Mouse (Mus musculus) myocyte (in vitro differentiated cells): ENCODE measurements around the gene Man2a2.

Experiments used
- E2F4 ChIP-seq: IDR thresholded peaks from one replicate; pipeline ENCODE4 v1.6.1; 2011; ENCODE audit warnings: mild to moderate bottlenecking, control low read depth, moderate library complexity; ENCODE audit not compliant: insufficient read depth
- MYOG ChIP-seq, 3 experiments: IDR thresholded peaks; one replicate each; pipeline ENCODE4 v1.6.1; 2011; ENCODE audit warnings: control low read depth in 2 of 3, low read depth in 2 of 3, mild to moderate bottlenecking in 2 of 3; ENCODE audit not compliant: insufficient read length in 2 of 3, control insufficient read depth in 1 of 3, insufficient read depth in 1 of 3
- POLR2A ChIP-seq: IDR thresholded peaks from one replicate; pipeline ENCODE4 v1.6.1; 2011; ENCODE audit warnings: low read depth, mild to moderate bottlenecking, control low read depth, moderate library complexity; ENCODE audit not compliant: insufficient read length
- TCF12 ChIP-seq: IDR thresholded peaks from one replicate; pipeline ENCODE4 v1.6.1; 2011; ENCODE audit warnings: mild to moderate bottlenecking, control low read depth; ENCODE audit not compliant: poor library complexity, insufficient read depth, severe bottlenecking
- USF1 ChIP-seq: IDR thresholded peaks from one replicate; pipeline ENCODE4 v1.6.1; 2011; ENCODE audit warnings: low read depth, mild to moderate bottlenecking, control low read depth, moderate library complexity

GRCm38 (mm10) chr7:80398654-80399444 lies 27.7 kb upstream of the Man2a2 start:
- TF ChIP-seq POLR2A (no peak), MYOG (IDR thresholded peaks at IDR 0.05; ENCODE audit: control insufficient read depth in 1 of 3, insufficient read depth in 1 of 3, insufficient read length in 2 of 3, low read depth in 2 of 3) (no peak), TCF12 (no peak), USF1 (no peak), E2F4 (no peak)
